Mouse (Mus musculus) ES-CJ7 (cell line): ENCODE results near the gene Cmtm2b.
"Not testable (repeated sequence)": the region's sequence is repeated elsewhere in the genome, so short reads cannot be mapped to it uniquely, and the experiment has no call there.

ENCODE experiments used
- DNase-seq: peaks from one replicate; pipeline ENCODE4 v3.0.0; 2011; ENCODE audit warnings: low read depth, low spot score

Cmtm2b gene

DNA sequence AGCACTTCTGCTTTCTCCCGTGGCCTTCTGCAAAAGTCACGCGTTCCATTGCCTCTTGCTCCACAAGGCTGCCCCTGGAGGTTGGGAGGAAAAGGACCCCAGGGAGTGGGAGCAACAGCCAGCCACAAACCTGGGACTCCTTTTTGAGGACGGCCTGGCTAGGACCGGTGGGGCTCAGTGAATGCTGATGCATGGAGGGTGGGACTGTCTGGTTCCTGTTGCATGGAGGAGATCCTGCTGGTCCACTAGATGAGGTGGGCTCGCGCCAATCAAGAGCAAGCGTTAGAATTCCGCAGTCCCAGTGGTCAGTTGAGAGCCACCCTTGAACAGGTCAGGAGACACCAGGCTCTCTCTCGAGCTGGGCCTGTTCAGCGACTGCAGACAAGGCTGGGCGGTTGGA lies at the start of gene Cmtm2b:
Gene Cmtm2b, plus strand, starts transcription at position 301 of the 400 bp plus-strand sequence.
- DNase-seq: not testable (repeated sequence)

DNA sequence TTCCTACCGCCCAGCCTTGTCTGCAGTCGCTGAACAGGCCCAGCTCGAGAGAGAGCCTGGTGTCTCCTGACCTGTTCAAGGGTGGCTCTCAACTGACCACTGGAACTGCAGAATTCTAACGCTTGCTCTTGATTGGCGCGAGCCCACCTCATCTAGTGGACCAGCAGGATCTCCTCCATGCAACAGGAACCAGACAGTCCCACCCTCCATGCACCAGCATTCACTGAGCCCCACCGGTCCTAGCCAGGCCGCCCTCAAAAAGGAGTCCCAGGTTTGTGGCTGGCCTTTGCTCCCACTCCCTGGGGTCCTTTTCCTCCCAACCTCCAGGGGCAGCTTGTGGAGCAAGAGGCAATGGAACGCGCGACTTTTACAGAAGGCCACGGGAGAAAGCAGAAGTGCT lies 28.9 kb upstream of the Cmtm2b start, which contains the start of gene Cmtm2a:
Gene Cmtm2a, minus strand, starts transcription at position 101 of the 400 bp plus-strand sequence.
- not testable (repeated sequence) for DNase-seq

DNA sequence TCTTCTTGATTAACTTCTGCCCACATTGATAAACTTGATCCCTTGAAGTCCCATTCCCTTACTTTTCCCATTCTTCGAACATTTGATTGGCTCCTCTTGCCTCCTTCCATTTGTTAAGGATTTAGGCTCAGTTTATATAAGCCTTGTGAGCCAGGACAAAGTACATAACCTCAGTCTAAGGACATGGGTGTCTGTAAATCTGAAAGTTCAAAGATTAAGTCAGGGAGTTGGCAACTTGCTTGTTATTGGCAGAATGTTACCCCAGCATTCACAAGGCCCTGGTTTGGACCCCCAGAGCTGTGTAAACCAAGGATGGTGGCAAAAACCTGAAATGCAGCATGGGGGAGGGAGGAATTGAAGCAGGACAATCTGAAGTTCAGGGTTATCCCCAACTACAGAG lies 27.6 kb upstream of the Cmtm2b start:
- DNase-seq: no peak

- not testable (repeated sequence) for DNase-seq
Measured at GRCm38 (mm10) chr8:104301577-104301976, 20.5 kb upstream of the Cmtm2b start.

- DNase-seq: not testable (repeated sequence)
Measured at GRCm38 (mm10) chr8:104302536-104302935, 19.5 kb upstream of the Cmtm2b start.

DNA sequence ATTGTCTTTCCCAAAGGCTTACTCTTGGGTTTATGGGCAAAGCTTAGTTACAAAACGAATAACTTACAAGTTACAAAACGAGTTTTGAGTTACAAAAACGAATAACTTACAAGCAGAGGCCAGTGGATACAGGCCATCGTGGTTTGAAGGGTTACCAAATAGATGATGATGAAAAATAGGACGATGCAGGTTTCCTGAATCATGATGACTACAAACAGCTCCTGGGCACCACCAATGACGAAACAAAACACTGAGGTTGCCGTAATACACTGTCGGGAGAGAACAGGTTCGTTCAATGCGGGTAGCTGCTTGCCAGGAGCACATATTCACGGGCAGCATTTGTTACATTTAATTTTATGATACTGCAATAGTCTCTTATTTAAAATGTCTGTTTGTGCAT lies 17.1 kb upstream of the Cmtm2b start:
- no peak for DNase-seq

- peak; percentile 28 for DNase-seq
Measured at GRCm38 (mm10) chr8:104308341-104308740, 13.7 kb upstream of the Cmtm2b start.

- peak; percentile 27 for DNase-seq
Measured at GRCm38 (mm10) chr8:104309441-104310155, 12.4 kb upstream of the Cmtm2b start, which contains the start of the genes Gm45711 and Cmtm1. Gene Gm45711, minus strand, starts transcription at chr8:104310081. Gene Cmtm1, minus strand, starts transcription at chr8:104310145.

GRCm38 (mm10) chr8:104312023-104312422 lies 10.0 kb upstream of the Cmtm2b start:
- DNase-seq: not testable (repeated sequence)

DNA sequence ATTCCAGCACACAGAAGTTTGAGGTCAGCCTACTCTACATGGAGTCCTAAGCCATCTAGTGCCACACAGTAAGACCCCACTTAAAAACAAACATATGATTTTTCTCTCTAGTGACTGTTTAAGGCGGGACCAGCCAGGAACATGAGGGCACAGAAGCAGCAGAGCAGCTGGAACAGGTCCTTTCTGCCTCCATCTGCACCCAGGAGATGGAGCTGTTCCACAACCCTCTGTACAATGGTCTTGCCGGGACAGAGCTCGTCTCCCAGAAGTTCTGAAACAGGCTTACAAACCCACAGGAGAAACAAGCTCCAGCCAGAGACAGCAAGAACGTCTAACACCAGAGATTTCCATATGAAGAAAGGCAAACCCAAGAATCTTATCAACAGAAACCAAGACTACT lies 8.7 kb upstream of the Cmtm2b start:
- no peak for DNase-seq

DNA sequence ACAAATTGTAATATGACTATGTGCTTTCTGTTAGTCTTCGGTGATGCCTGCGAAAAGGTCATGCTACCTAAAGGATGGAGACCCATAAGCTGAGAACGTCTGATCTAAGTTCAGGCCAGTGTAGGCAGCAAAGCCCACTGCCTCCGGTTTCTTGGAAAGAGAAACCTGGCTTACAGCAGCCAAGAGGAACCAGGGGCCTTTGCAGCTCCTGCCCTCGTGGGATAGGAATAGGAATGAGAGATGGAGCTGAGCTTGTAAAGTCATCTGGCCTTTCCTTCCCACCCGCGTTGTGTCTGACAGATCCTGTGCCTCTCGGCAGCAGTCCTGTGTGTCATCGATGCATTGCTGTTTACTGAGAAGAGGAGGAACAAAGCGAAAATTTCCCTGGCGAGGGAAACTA lies 763 bp upstream of the Cmtm2b start, which contains the start of gene Gm11020:
Gene Gm11020, plus strand, starts transcription at position 301 of the 400 bp plus-strand sequence.
- not testable (repeated sequence) for DNase-seq

DNA sequence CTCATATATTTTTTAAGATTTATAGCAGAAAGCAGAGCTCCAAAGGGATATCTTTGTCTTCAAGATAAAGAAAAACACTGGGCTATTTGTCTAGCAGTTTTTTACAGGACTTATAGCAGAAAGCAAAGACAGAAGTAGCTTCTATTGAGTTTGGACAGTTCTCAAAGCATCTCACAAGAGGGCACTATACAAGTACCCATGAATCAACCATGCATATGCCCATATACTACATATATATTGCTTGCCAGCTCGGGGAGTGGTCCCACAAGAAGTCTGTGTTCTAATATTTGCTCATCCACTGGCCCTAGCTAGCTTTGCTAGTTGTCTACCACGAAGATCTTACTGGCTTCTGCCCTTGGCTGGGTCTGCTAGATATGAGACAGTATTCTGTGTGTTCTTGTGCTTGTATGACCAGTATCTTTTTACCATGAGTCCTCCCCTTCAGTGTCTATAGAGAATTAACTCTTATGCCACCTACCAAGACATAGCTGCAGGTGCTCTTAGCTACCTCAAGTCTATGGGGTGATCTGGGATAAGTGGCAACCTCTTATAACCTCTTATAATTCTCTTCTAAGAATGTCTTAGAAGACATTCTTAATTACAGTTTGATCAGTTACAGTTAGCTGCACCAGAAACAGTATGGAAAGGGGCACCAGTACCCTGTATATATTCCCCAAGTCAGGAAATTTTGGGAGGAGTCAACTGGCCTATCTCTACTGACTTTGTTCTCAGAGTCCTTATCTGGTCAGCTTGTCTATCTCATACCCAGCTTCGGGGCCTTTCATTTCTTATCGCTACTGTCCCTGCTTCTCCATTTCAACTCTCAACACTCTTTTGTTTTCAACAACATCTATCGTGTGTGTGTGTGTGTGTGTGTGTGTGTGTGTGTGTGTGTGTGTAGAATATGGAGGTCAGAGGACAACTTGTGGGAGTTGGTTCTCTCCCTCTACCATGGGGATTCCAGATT lies 10.9 kb downstream of the Cmtm2b start:
- no peak for DNase-seq

DNA sequence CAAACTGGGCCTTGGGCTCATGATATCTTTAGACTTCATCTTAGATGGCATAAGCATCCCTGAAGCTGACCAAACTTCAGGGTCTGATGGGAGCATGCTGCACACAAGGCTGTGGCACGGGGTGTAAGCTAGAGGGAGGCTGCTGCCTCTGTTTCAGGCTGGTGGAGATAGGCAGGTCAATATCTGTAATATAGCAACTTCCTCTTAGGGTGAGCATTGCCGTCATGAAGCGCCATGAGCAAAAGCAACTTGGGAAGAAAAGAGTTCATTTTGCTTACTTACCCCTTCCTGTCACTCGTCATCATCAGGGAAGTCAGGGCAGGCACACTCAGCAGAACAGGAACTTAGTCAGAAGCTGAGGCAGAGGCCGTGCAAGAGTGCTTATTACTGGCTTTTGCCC lies 11.8 kb downstream of the Cmtm2b start:
- DNase-seq: no peak

DNA sequence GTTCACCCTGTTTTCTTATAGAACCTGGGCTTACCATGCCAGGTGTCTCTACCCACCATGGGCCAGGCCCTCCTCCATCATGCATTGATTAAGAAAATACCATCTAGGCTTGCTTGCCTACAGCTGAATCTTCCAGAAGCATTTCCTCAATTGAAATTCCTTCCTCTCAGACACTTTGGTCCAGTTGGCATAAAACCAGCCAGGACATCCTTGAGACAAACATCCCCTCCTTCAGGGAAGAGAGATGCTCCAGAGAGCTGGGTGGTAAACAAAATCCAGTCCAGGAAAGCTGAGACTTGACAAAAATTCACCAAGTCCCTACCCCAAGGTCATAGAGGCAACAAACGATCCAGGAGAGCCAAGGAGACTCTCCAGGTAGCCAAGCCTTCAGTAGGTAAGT lies 12.2 kb downstream of the Cmtm2b start:
- no peak for DNase-seq

GRCm38 (mm10) chr8:104336806-104337205 lies 14.8 kb downstream of the Cmtm2b start:
- DNase-seq: no peak

DNA sequence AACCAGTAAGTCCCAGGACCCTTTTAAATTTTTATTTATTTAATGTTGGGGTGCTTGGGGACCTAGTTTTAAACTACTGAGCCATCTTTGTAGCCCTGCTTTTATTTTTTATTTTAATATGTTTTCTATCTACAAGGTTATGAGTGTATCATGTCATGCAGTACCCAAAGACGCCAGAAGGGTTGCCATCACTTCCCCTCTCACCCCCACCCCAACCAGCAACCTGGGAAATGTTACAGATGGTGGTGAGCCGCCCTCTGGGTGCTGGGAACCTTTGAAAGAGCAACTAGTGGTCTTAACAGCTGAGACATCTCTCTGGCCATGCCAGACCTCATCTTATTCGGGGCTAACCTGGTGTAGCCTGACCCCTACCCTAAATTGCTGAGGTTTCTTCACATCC lies 15.9 kb downstream of the Cmtm2b start:
- DNase-seq: no peak

- peak; percentile 33 for DNase-seq
Measured at GRCm38 (mm10) chr8:104339229-104339982, 17.4 kb downstream of the Cmtm2b start, which contains the start of gene Cmtm3. Gene Cmtm3, plus strand, starts transcription at chr8:104339410.

DNA sequence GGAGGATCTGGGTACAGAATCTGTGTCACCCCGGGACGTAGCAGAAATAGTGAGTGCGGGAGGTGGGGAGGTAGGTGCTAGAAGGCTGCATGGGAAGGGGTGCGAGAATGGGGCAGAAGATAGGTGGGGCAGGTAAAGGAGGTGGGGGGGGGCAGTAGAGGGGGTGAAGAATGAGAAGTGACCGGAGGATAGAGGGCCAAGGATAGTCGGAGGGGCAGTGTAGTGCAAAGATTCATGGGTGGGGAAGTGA lies 17.9 kb downstream of the Cmtm2b start:
- no peak for DNase-seq

DNA sequence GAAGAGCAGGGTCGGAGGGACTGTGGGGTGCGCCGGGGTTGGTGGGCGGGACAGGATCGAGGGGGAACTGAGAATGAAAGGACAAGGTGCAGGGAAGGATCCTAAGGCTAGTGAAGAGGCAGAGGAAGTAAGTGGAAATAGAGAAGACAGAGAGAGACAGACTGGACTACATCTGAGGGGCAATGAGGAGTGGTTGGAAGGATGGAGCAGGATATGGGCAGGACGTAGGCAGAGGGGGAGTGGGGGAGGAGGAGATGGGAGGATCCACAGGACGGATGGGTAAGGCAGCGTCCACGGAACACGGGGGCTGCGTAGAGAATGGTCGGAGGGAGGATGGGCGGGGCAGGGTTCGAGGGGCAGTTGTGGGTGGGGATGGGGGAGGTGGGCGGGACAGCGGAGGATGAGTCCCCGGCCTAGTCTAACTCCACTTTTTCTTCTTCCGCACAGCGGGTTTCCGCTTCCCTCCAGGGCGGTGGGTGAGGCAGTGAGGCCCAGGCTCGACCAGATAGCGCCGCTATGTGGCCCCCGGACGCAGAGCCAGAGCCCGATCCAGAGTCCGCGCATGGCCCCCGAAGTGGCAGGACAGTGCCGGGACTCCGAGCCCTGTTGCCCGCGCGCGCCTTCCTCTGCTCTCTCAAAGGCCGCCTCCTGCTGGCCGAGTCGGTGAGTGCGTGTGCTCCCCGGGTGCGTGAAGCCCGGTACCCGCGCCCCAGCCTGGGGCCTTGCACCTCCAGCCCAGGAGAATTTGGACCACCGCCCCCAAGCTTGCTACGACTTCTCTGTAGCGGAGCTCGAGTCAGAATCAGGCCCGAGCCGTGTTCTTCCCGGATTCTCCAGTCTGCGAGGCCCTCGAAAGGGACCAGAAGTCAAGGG lies 18.4 kb downstream of the Cmtm2b start:
- DNase-seq: peak; percentile 82

GRCm38 (mm10) chr8:104341106-104341561 lies 19.1 kb downstream of the Cmtm2b start:
- DNase-seq: peak; percentile 85

DNA sequence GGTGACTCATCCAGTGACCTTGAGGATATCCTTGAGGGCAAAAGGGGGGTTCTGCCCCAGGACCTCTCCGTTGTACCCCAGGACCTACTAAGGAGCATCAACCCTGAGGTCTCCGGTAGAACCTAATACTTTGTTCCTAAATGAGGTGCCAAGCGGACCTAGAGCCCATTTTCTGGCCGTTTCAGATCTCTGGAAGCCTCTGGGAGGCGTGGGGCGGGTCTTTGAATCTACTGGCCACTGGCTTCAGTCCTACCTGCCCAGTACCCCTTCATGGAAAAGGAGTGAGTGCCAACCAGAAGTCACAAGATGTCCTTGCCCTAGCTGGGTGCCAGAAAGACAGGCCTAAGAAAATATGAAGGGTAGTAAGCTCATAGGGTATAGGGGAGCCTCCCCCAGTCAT lies 19.6 kb downstream of the Cmtm2b start:
- DNase-seq: no peak
